Mouse (Mus musculus): Measurements from ENCODE around the gene Chrna4. TPM values are rescaled to one million over a fixed set of nuclear protein-coding genes. Genes with fewer than 3 reads are reported as not detected.

The Chrna4 gene
- 61.7 and 65.1 TPM in 2 replicates for polyA plus RNA-seq (2016; fragmentation: Nextera tagmentation; extraction: Ambion mirVana)

- Histone ChIP-seq H3K4me1 (peaks cover 60% of the 10 kb centered on the region), H3K9me3 (no peaks in the 10 kb centered on the region), H3K36me3 (no peaks in the 10 kb centered on the region), H3K9ac (peak within 1 kb of the TSS; percentile 26; the same call in 1 of the 2 replicates), H3K27me3 (replicated peaks) (peaks cover 21% of the 10 kb centered on the region), H3K27ac (peak within 1 kb of the TSS; percentile 33; the same call in 1 of the 2 replicates), H3K4me2 (replicated peaks) (peak within 1 kb of the TSS; percentile 24; the same call in 1 of the 2 replicates), H3K4me3 (no peak within 1 kb of the TSS)
- 47% methylated on average over 3 of the region's 3 CpGs for WGBS
- ATAC-seq (ENCODE audit: low FRiP score, low read depth) = peak; percentile 18; the same call in 1 of the 2 replicates
Measured at GRCm38 (mm10) chr2:181043437-181043836, at the start of gene Chrna4. Chrna4 (minus strand) TSS chr2:181043546.

- Histone ChIP-seq H3K27me3 (replicated peaks) (no peaks in the 10 kb centered on the region), H3K36me3 (peaks cover 17% of the 10 kb centered on the region; the same call in 1 of the 2 replicates), H3K9ac (no peak overlapping the region), H3K4me3 (no peak overlapping the region), H3K4me1 (no peaks in the 10 kb centered on the region), H3K4me2 (replicated peaks) (no peak overlapping the region), H3K27ac (no peak overlapping the region), H3K9me3 (no peaks in the 10 kb centered on the region)
- 93% methylated on average over 3 of the region's 3 CpGs for WGBS
- ATAC-seq (ENCODE audit: low FRiP score, low read depth) = no peak
Measured at GRCm38 (mm10) chr2:181090123-181090522, 46.8 kb upstream of the Chrna4 start.

GRCm38 (mm10) chr2:181084997-181085396 is 41.7 kb upstream of the Chrna4 start:
- Histone ChIP-seq H3K27me3 (replicated peaks) (no peaks in the 10 kb centered on the region; the same call in 1 of the 2 replicates), H3K4me3 (no peak overlapping the region), H3K4me2 (replicated peaks) (no peak overlapping the region), H3K27ac (no peak overlapping the region), H3K9ac (no peak overlapping the region), H3K9me3 (no peaks in the 10 kb centered on the region), H3K36me3 (peaks cover 35% of the 10 kb centered on the region; the same call in 1 of the 2 replicates), H3K4me1 (no peaks in the 10 kb centered on the region)
- no peak for ATAC-seq (ENCODE audit: low FRiP score, low read depth)
- 65% methylated on average over 8 of the region's 8 CpGs for WGBS

- peaks cover 35% of the 10 kb centered on the region; the same call in 1 of the 2 replicates for H3K36me3 ChIP-seq
- H3K4me1 ChIP-seq = no peaks in the 10 kb centered on the region
- no peak for ATAC-seq (ENCODE audit: low FRiP score, low read depth)
- H3K27me3 ChIP-seq (replicated peaks) = no peaks in the 10 kb centered on the region; the same call in 1 of the 2 replicates
- no peak overlapping the region for H3K27ac ChIP-seq
- H3K4me2 ChIP-seq (replicated peaks) = no peak overlapping the region
- WGBS = 57% methylated on average over 4 of the region's 4 CpGs
- no peak overlapping the region for H3K9ac ChIP-seq
- no peaks in the 10 kb centered on the region for H3K9me3 ChIP-seq
- H3K4me3 ChIP-seq = no peak overlapping the region
Measured at GRCm38 (mm10) chr2:181083945-181084344, 40.6 kb upstream of the Chrna4 start.

GRCm38 (mm10) chr2:181080886-181081285 is 37.5 kb upstream of the Chrna4 start:
- WGBS = 67% methylated on average over 5 of the region's 5 CpGs
- no peak overlapping the region for H3K4me2 ChIP-seq (replicated peaks)
- no peak overlapping the region for H3K9ac ChIP-seq
- no peaks in the 10 kb centered on the region for H3K9me3 ChIP-seq
- peaks cover 18% of the 10 kb centered on the region; the same call in 1 of the 2 replicates for H3K36me3 ChIP-seq
- no peaks in the 10 kb centered on the region; the same call in 1 of the 2 replicates for H3K27me3 ChIP-seq (replicated peaks)
- H3K4me3 ChIP-seq = no peak overlapping the region
- ATAC-seq (ENCODE audit: low FRiP score, low read depth) = no peak
- no peak overlapping the region for H3K27ac ChIP-seq
- H3K4me1 ChIP-seq = no peaks in the 10 kb centered on the region

- Histone ChIP-seq H3K4me1 (no peaks in the 10 kb centered on the region), H3K27ac (no peak overlapping the region), H3K27me3 (replicated peaks) (no peaks in the 10 kb centered on the region; the same call in 1 of the 2 replicates), H3K36me3 (peaks cover 18% of the 10 kb centered on the region; the same call in 1 of the 2 replicates), H3K9ac (no peak overlapping the region), H3K4me3 (no peak overlapping the region), H3K4me2 (replicated peaks) (no peak overlapping the region), H3K9me3 (no peaks in the 10 kb centered on the region)
- WGBS = 93% methylated on average over 2 of the region's 2 CpGs
- ATAC-seq (ENCODE audit: low FRiP score, low read depth) = no peak
Measured at GRCm38 (mm10) chr2:181079518-181079917, 36.2 kb upstream of the Chrna4 start.

- Histone ChIP-seq H3K27me3 (replicated peaks) (no peaks in the 10 kb centered on the region; the same call in 1 of the 2 replicates), H3K4me1 (no peaks in the 10 kb centered on the region), H3K9me3 (no peaks in the 10 kb centered on the region), H3K4me2 (replicated peaks) (no peak overlapping the region), H3K36me3 (peaks cover 18% of the 10 kb centered on the region; the same call in 1 of the 2 replicates), H3K9ac (no peak overlapping the region), H3K4me3 (no peak overlapping the region), H3K27ac (no peak overlapping the region)
- WGBS = 88% methylated on average over 2 of the region's 2 CpGs
- no peak for ATAC-seq (ENCODE audit: low FRiP score, low read depth)
Measured at GRCm38 (mm10) chr2:181078908-181079307, 35.6 kb upstream of the Chrna4 start.

- ATAC-seq (ENCODE audit: low FRiP score, low read depth) = no peak
- Histone ChIP-seq H3K27ac (no peak overlapping the region), H3K27me3 (replicated peaks) (no peaks in the 10 kb centered on the region), H3K9ac (no peak overlapping the region), H3K4me1 (no peaks in the 10 kb centered on the region), H3K9me3 (no peaks in the 10 kb centered on the region), H3K4me3 (no peak overlapping the region), H3K4me2 (replicated peaks) (no peak overlapping the region), H3K36me3 (peaks cover 2% of the 10 kb centered on the region; the same call in 1 of the 2 replicates)
- 83% methylated on average over 12 of the region's 12 CpGs for WGBS
Measured at GRCm38 (mm10) chr2:181075501-181075900, 32.2 kb upstream of the Chrna4 start.

- H3K4me3 ChIP-seq = no peak overlapping the region
- no peaks in the 10 kb centered on the region for H3K4me1 ChIP-seq
- H3K9me3 ChIP-seq = no peaks in the 10 kb centered on the region
- H3K27me3 ChIP-seq (replicated peaks) = no peaks in the 10 kb centered on the region
- peak; percentile 48; the same call in 1 of the 2 replicates for ATAC-seq (ENCODE audit: low FRiP score, low read depth)
- no peaks in the 10 kb centered on the region for H3K36me3 ChIP-seq
- no peak overlapping the region for H3K4me2 ChIP-seq (replicated peaks)
- H3K9ac ChIP-seq = no peak overlapping the region
- no peak overlapping the region for H3K27ac ChIP-seq
- 3% methylated on average over 1 of the region's 1 CpGs for WGBS
Measured at GRCm38 (mm10) chr2:181072403-181072714, 29.0 kb upstream of the Chrna4 start.

- H3K4me3 ChIP-seq = no peak overlapping the region
- 59% methylated on average over 7 of the region's 7 CpGs for WGBS
- peak; percentile 38; the same call in 1 of the 2 replicates for ATAC-seq (ENCODE audit: low FRiP score, low read depth)
- no peaks in the 10 kb centered on the region for H3K4me1 ChIP-seq
- no peaks in the 10 kb centered on the region for H3K36me3 ChIP-seq
- no peaks in the 10 kb centered on the region for H3K27me3 ChIP-seq (replicated peaks)
- no peak overlapping the region for H3K4me2 ChIP-seq (replicated peaks)
- H3K9ac ChIP-seq = no peak overlapping the region
- H3K9me3 ChIP-seq = no peaks in the 10 kb centered on the region
- H3K27ac ChIP-seq = no peak overlapping the region
Measured at GRCm38 (mm10) chr2:181071706-181072402, 28.5 kb upstream of the Chrna4 start.

- 66% methylated on average over 7 of the region's 7 CpGs for WGBS
- no peak overlapping the region for H3K4me3 ChIP-seq
- no peaks in the 10 kb centered on the region for H3K9me3 ChIP-seq
- ATAC-seq (ENCODE audit: low FRiP score, low read depth) = no peak
- no peaks in the 10 kb centered on the region for H3K4me1 ChIP-seq
- no peak overlapping the region for H3K9ac ChIP-seq
- H3K27ac ChIP-seq = no peak overlapping the region
- H3K27me3 ChIP-seq (replicated peaks) = no peaks in the 10 kb centered on the region
- H3K36me3 ChIP-seq = no peaks in the 10 kb centered on the region
- no peak overlapping the region for H3K4me2 ChIP-seq (replicated peaks)
Measured at GRCm38 (mm10) chr2:181070136-181070535, 26.8 kb upstream of the Chrna4 start.

GRCm38 (mm10) chr2:181068499-181068898 is 25.2 kb upstream of the Chrna4 start:
- Histone ChIP-seq H3K9me3 (no peaks in the 10 kb centered on the region), H3K36me3 (no peaks in the 10 kb centered on the region), H3K4me2 (replicated peaks) (no peak overlapping the region), H3K27me3 (replicated peaks) (no peaks in the 10 kb centered on the region), H3K4me3 (no peak overlapping the region), H3K4me1 (no peaks in the 10 kb centered on the region), H3K9ac (no peak overlapping the region), H3K27ac (no peak overlapping the region)
- WGBS = 80% methylated on average over 5 of the region's 5 CpGs
- no peak for ATAC-seq (ENCODE audit: low FRiP score, low read depth)

GRCm38 (mm10) chr2:181065827-181066226 is 22.5 kb upstream of the Chrna4 start:
- WGBS = 62% methylated on average over 4 of the region's 4 CpGs
- Histone ChIP-seq H3K4me1 (no peaks in the 10 kb centered on the region), H3K4me2 (replicated peaks) (no peak overlapping the region), H3K36me3 (no peaks in the 10 kb centered on the region), H3K27me3 (replicated peaks) (no peaks in the 10 kb centered on the region), H3K9me3 (no peaks in the 10 kb centered on the region), H3K4me3 (no peak overlapping the region), H3K9ac (no peak overlapping the region), H3K27ac (no peak overlapping the region)
- ATAC-seq (ENCODE audit: low FRiP score, low read depth) = no peak
